Mouse (Mus musculus): Measurements from ENCODE around the gene Man2a2.

DNA sequence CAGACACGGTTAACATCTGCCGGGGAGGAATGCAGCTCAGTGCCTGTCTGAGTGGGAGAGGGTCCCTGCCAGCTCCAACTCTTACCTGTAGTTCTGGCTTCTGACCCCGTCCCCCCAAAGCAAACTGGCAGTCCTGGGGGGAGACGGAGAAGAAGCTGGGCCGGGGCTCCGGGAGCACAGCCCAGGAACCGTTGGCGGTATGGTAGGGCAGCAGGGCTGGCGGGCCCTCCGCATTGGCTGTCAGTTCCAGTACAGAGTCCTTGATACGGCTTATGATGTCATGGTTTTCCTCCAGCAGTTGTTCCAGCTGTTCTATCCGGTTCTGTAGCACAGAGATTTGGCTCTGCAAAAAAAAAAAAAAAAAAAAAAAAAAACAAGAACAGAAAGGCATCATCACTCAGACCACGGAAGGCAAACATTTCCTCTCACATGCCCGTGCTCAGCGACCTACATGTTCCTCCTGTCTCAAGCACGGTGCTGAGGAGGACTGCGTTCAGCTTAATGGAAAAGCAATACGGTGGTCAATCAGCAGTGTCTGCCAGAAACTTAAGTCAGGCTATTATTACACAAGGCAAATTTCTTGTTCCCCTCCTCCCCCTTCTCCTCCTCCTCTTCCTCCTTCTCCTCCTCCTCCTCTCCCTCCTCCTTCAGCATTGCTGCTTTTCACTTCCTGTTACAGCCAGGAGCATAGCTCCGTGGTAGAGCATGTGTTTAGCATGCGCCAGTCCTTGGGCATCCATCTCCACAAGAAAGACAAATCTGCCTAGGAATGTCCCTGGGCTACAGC lies 2.3 kb downstream of the Man2a2 start:
- TF ChIP-seq ZC3H11A (IDR thresholded peaks at IDR 0.05; ENCODE audit: borderline replicate concordance, low read depth, low read length) (no peak), HCFC1 (IDR thresholded peaks at IDR 0.05; ENCODE audit: borderline replicate concordance, insufficient read depth, low read length) (no peak)

All from ES-E14 (cell line).